Mouse (Mus musculus) left cerebral cortex, postnatal 36 days (tissue): Measurements from ENCODE around the gene Zfp526. TPM values are rescaled to one million over a fixed set of nuclear protein-coding genes. Genes with fewer than 3 reads are reported as not detected.
"Not testable (repeated sequence)": the region's sequence is repeated elsewhere in the genome, so short reads cannot be mapped to it uniquely, and the experiment has no call there.

ENCODE experiments used
- DNase-seq, 2 experiments: peaks; one replicate each; pipeline ENCODE4 v3.0.0; 2021 to 2022; ENCODE audit warnings: low spot score in 2 of 2, mixed read lengths in 1 of 2
- intact Hi-C: fragments of 180-260 bp; cut with DNase I; formaldehyde crosslinking; loops from one replicate; pipeline ENCODE4 v1.15.1; 2025
- total RNA-seq, 2 experiments: library from RNA; stranded (reverse); gene quantifications; 2 replicates each; pipeline ENCODE4 v1.2.3; 2021

Zfp526 gene
- total RNA-seq, 2 experiments from 2014 or later, result 11.3 to 11.5 TPM

- intact Hi-C loops, result loop anchor here (2.0 kb wide), 1 partner anchor 16 kb away; the partner anchor contains the start of gene Cic
- no peak for DNase-seq
These were observed 30.0 kb downstream of the Zfp526 start for GRCm38 (mm10) chr7:25251071-25251791.

GRCm38 (mm10) chr7:25251822-25252221, 30.6 kb downstream of the Zfp526 start:
- DNase-seq, result no peak
- intact Hi-C loops, result loop anchor here (2.0 kb wide), 1 partner anchor 15 kb away; the partner anchor contains the start of gene Cic

- intact Hi-C loops, result no loop called here
- no peak for DNase-seq
These were observed 40.7 kb downstream of the Zfp526 start for GRCm38 (mm10) chr7:25261896-25262295.

- DNase-seq, result no peak
- intact Hi-C loops, result no loop called here
These were observed 43.0 kb downstream of the Zfp526 start for GRCm38 (mm10) chr7:25263968-25264870.

GRCm38 (mm10) chr7:25265743-25266142, 44.5 kb downstream of the Zfp526 start:
- not testable (repeated sequence) for DNase-seq
- intact Hi-C loops, result loop anchor here (2.0 kb wide), 1 partner anchor 15 kb away; the partner anchor contains the start of gene Erf

- DNase-seq, result no peak
- intact Hi-C loops, result loop anchor here (2.0 kb wide), 1 partner anchor 16 kb away; the partner anchor contains the start of gene Erf
These were observed 45.1 kb downstream of the Zfp526 start for GRCm38 (mm10) chr7:25266180-25266962.

- intact Hi-C loops, result loop anchor here (2.0 kb wide), 1 partner anchor 17 kb away; the partner anchor contains the start of gene Erf
- peak; percentile 99 for DNase-seq
These were observed 46.1 kb downstream of the Zfp526 start, which contains the start of gene Cic for GRCm38 (mm10) chr7:25267301-25267750. Gene Cic (plus strand): TSS chr7:25267704.

- intact Hi-C loops, result loop anchor here (2.0 kb wide), 1 partner anchor 17 kb away; the partner anchor contains the start of gene Erf
- peak; percentile 99 for DNase-seq
These were observed 46.7 kb downstream of the Zfp526 start for GRCm38 (mm10) chr7:25267751-25268463.

GRCm38 (mm10) chr7:25268588-25268987, 47.4 kb downstream of the Zfp526 start:
- no peak for DNase-seq

GRCm38 (mm10) chr7:25269029-25269428, 47.8 kb downstream of the Zfp526 start:
- intact Hi-C loops, result no loop called here
- no peak for DNase-seq

More at GRCm38 (mm10) chr7:25268588-25268987, 47.4 kb downstream of the Zfp526 start:
- intact Hi-C loops, result no loop called here

- no peak for DNase-seq
- intact Hi-C loops, result no loop called here
These were observed 48.5 kb downstream of the Zfp526 start for GRCm38 (mm10) chr7:25269545-25270271.

GRCm38 (mm10) chr7:25270652-25271633, 49.7 kb downstream of the Zfp526 start:
- DNase-seq, result no peak
- intact Hi-C loops, result no loop called here

GRCm38 (mm10) chr7:25271651-25272444, 50.6 kb downstream of the Zfp526 start:
- intact Hi-C loops, result no loop called here
- DNase-seq, result no peak

GRCm38 (mm10) chr7:25272445-25273258, 51.4 kb downstream of the Zfp526 start:
- DNase-seq, result no peak
- intact Hi-C loops, result no loop called here
